ENCODE assay signal across 9 mouse cellular contexts in the genomic region with DNA sequence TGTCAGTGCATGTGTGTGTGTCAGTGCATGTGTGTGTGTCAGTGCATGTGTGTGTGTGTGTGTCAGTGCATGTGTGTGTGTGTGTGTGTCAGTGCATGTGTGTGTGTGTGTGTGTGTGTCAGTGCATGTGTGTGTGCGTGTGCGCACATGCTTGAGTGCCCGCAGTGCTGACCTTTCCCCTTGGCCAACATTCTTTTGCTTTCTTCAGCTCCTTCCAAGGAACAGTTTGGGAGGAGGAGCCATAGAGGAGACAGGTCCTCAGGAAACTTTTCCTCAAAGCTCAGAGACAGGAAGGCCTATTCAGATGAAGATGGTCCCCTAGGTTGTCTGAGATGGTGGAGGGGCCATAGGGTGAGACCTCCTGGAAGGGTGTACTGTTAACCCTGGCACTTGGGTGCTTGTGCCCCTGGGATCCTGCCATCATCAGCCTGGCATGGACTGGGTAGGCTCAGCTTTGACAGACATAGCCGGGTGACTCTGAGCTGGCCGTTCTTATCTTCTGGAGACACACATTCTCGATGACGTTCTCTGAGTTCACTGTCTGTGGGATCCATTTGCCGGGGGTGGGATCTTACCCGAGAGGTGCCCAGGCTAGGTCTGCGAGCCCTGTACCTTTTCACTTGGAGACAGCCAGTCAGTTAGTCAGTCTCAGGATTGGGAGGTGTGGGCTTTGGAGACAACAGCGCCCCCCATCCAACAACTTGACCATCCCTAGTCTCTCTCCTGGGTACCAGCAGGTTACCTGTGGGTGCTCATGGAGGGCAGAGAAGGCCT. TPM values are rescaled to one million over a fixed set of nuclear protein-coding genes. Genes with fewer than 3 reads are reported as not detected.
DNase-seq lines count a peak whose midpoint lies in the region; ATAC-seq and TF ChIP-seq lines count a peak whose summit lies in the region.
"Had no signal": no experiment of that assay in that cellular context is flagged by ENCODE, and none has a peak within 500 bp of the region (broad histone marks: within the 10 kb centered on the region; RNA-seq: fewer than 3 reads in every experiment).

No protein-coding gene starts in this region.

- no peaks in the 10 kb centered on the region for H3K27me3 ChIP-seq in lung, embryonic 15.5 days
- H3K27me3 ChIP-seq in forebrain, embryonic 12.5 days, result no peaks in the 10 kb centered on the region

- no peak for TF ChIP-seq CTCF in lung, adult 2 months (IDR thresholded peaks at IDR 0.05; ENCODE audit: insufficient read depth, low read length)
- 0 out of 2 replicates have a peak, but pooled peaks have one; percentile 11 for TF ChIP-seq CTCF in embryonic fibroblast, embryonic 13.5 days (IDR thresholded peaks at IDR 0.05; ENCODE audit: borderline replicate concordance, insufficient read depth, low read length)

- no peak for DNase-seq in lung, adult 2 months
- DNase-seq in kidney, adult 8-10 months, result peak; percentile 55 to 59
- DNase-seq in layer of hippocampus, postnatal 10 days (ENCODE audit: low spot score in 2 of 2), result no peak
- DNase-seq: cerebellum, postnatal 36 days had no signal

- peak overlapping the region; percentile 5; the same call in 1 of the 2 replicates for H3K4me2 ChIP-seq in lung, embryonic 15.5 days
- H3K4me2 ChIP-seq in forebrain, embryonic 12.5 days, result no peak overlapping the region

- peaks cover 43% of the 10 kb centered on the region for H3K4me1 ChIP-seq in lung, embryonic 15.5 days
- peaks cover 44% of the 10 kb centered on the region for H3K4me1 ChIP-seq in lung, adult 2 months (ENCODE audit: control insufficient read depth, insufficient read depth, low read length)
- no peaks in the 10 kb centered on the region for H3K4me1 ChIP-seq in embryonic fibroblast, embryonic 13.5 days (ENCODE audit: control insufficient read depth, insufficient read depth, low read length)
- no peaks in the 10 kb centered on the region for H3K4me1 ChIP-seq in forebrain, embryonic 12.5 days

- no peak for TF ChIP-seq POLR2A in lung, adult 2 months (IDR thresholded peaks at IDR 0.05; ENCODE audit: borderline replicate concordance, extremely low read depth, low read depth, low read length)
- TF ChIP-seq POLR2A in embryonic fibroblast, embryonic 13.5 days (IDR thresholded peaks at IDR 0.05; ENCODE audit: low read depth, low read length), result no peak

- no peaks in the 10 kb centered on the region for H3K36me3 ChIP-seq in lung, embryonic 15.5 days
- H3K36me3 ChIP-seq in forebrain, embryonic 12.5 days (replicated peaks), result no peaks in the 10 kb centered on the region

- ATAC-seq in lung, embryonic 15.5 days (ENCODE audit: borderline replicate concordance, extremely low read depth, low FRiP score, low TSS enrichment), result peak; percentile 4; the same call in 1 of the 2 replicates
- peak; percentile 80 for ATAC-seq in megakaryocyte progenitor cell, adult 5-6 weeks (replicated peaks; ENCODE audit: poor library complexity)
- ATAC-seq in forebrain, embryonic 12.5 days (ENCODE audit: low FRiP score), result no peak
- ATAC-seq in cerebellum, adult (ENCODE audit: insufficient number of reproducible peaks, low FRiP score, low TSS enrichment), result no peak

- WGBS in lung, embryonic 15.5 days, result 58% methylated on average over 11 of the region's 11 CpGs
- 50% methylated on average over 11 of the region's 11 CpGs for WGBS in lung, adult 2 months
- 88% methylated on average over 11 of the region's 11 CpGs for WGBS in forebrain, embryonic 12.5 days

- peak overlapping the region; percentile 81 for H3K27ac ChIP-seq in lung, embryonic 15.5 days
- 0 out of 2 replicates have a peak overlapping the region, but pooled peaks have one; percentile 15 for H3K27ac ChIP-seq in embryonic fibroblast, embryonic 13.5 days (ENCODE audit: insufficient read depth, low read length)
- H3K27ac ChIP-seq in forebrain, embryonic 12.5 days, result no peak overlapping the region

- H3K9ac ChIP-seq in lung, embryonic 15.5 days, result no peak overlapping the region
- no peak overlapping the region for H3K9ac ChIP-seq in forebrain, embryonic 12.5 days

- H3K9me3 ChIP-seq in lung, embryonic 15.5 days, result no peaks in the 10 kb centered on the region
- H3K9me3 ChIP-seq in forebrain, embryonic 12.5 days, result no peaks in the 10 kb centered on the region

- H3K4me3 ChIP-seq in lung, embryonic 15.5 days, result no peak overlapping the region
- H3K4me3 ChIP-seq in lung, adult 2 months (replicated peaks; ENCODE audit: extremely low read depth, low read depth, low read length), result no peak overlapping the region
- no peak overlapping the region for H3K4me3 ChIP-seq in embryonic fibroblast, embryonic 13.5 days (ENCODE audit: insufficient read depth, low read length)
- no peak overlapping the region for H3K4me3 ChIP-seq in forebrain, embryonic 12.5 days (replicated peaks)

RNA-seq across cellular contexts. Expression of gene Cish, which starts 11.5 kb away (rescaled TPM):
- polyA plus RNA-seq in lung, embryonic 15.5 days (2015; fragmentation: Nextera tagmentation; extraction: Ambion mirVana), result 15.4 and 16.4 TPM in 2 replicates
- polyA plus RNA-seq in lung, adult 2 months (2012; rRNA removed), result 61.1 and 72.2 TPM in 2 replicates
- 6.4 and 8.5 TPM in 2 replicates for polyA plus RNA-seq in embryonic fibroblast, embryonic 13.5 days (2011; ENCODE audit: insufficient read length, low read depth, missing spikeins)
- 0.51 and 0.86 TPM in 2 replicates for total RNA-seq in megakaryocyte progenitor cell, adult 5-6 weeks (2015)
- total RNA-seq in megakaryocyte progenitor cell, adult 5-6 weeks (2017), result 0.21 and 0.34 TPM in 2 replicates
- polyA plus RNA-seq in forebrain, embryonic 12.5 days (2016; fragmentation: Nextera tagmentation; extraction: Ambion mirVana), result 4.5 and 6.0 TPM in 2 replicates
- 10 to 100 TPM in 1 of 2 experiments, 1 to 10 TPM in 1; 5.9 to 10.0 TPM for total RNA-seq in layer of hippocampus, postnatal 10 days (2021)

RNA-seq across cellular contexts. Expression of gene Mapkapk3, which starts 17.6 kb away (rescaled TPM):
- 13.3 and 17.8 TPM in 2 replicates for polyA plus RNA-seq in lung, embryonic 15.5 days (2015; fragmentation: Nextera tagmentation; extraction: Ambion mirVana)
- 29.3 and 41.1 TPM in 2 replicates for polyA plus RNA-seq in lung, adult 2 months (2012; rRNA removed)
- 17.5 and 28.2 TPM in 2 replicates for polyA plus RNA-seq in embryonic fibroblast, embryonic 13.5 days (2011; ENCODE audit: insufficient read length, low read depth, missing spikeins)
- 100 and 115 TPM in 2 replicates for total RNA-seq in megakaryocyte progenitor cell, adult 5-6 weeks (2015)
- 175 and 186 TPM in 2 replicates for total RNA-seq in megakaryocyte progenitor cell, adult 5-6 weeks (2017)
- polyA plus RNA-seq in forebrain, embryonic 12.5 days (2016; fragmentation: Nextera tagmentation; extraction: Ambion mirVana), result 2.4 and 3.7 TPM in 2 replicates
- 1 to 10 TPM; 1.7 to 1.8 TPM for total RNA-seq in layer of hippocampus, postnatal 10 days (2021)

RNA-seq across cellular contexts. Expression of gene Hemk1, which starts 30.9 kb away (rescaled TPM):
- polyA plus RNA-seq in lung, embryonic 15.5 days (2015; fragmentation: Nextera tagmentation; extraction: Ambion mirVana), result 9.7 and 11.4 TPM in 2 replicates
- polyA plus RNA-seq in lung, adult 2 months (2012; rRNA removed), result 16.9 and 21.0 TPM in 2 replicates
- 10.4 and 14.0 TPM in 2 replicates for polyA plus RNA-seq in embryonic fibroblast, embryonic 13.5 days (2011; ENCODE audit: insufficient read length, low read depth, missing spikeins)
- total RNA-seq in megakaryocyte progenitor cell, adult 5-6 weeks (2015), result 14.5 and 20.2 TPM in 2 replicates
- 12.0 and 14.0 TPM in 2 replicates for total RNA-seq in megakaryocyte progenitor cell, adult 5-6 weeks (2017)
- 10.3 and 12.0 TPM in 2 replicates for polyA plus RNA-seq in forebrain, embryonic 12.5 days (2016; fragmentation: Nextera tagmentation; extraction: Ambion mirVana)
- 10 to 100 TPM; 14.6 to 19.9 TPM for total RNA-seq in layer of hippocampus, postnatal 10 days (2021)

RNA-seq across cellular contexts. Expression of gene 6430571L13Rik, which starts 33.1 kb away (rescaled TPM):
- polyA plus RNA-seq in lung, embryonic 15.5 days (2015; fragmentation: Nextera tagmentation; extraction: Ambion mirVana), result 0.47 and 0.79 TPM in 2 replicates
- 0.34 and 1.1 TPM in 2 replicates for polyA plus RNA-seq in lung, adult 2 months (2012; rRNA removed)
- not detected in 2 replicates for polyA plus RNA-seq in embryonic fibroblast, embryonic 13.5 days (2011; ENCODE audit: insufficient read length, low read depth, missing spikeins)
- 0.07 TPM in 1 of 2 replicates, not detected in the other for total RNA-seq in megakaryocyte progenitor cell, adult 5-6 weeks (2015)
- total RNA-seq in megakaryocyte progenitor cell, adult 5-6 weeks (2017), result 0.08 and 0.17 TPM in 2 replicates
- 2.2 and 2.9 TPM in 2 replicates for polyA plus RNA-seq in forebrain, embryonic 12.5 days (2016; fragmentation: Nextera tagmentation; extraction: Ambion mirVana)
- 1 to 10 TPM; 2.5 to 3.2 TPM for total RNA-seq in layer of hippocampus, postnatal 10 days (2021)

Comparison
In these comparisons a context has a peak if more than half of its experiments do, and no peak if none do; other contexts are left out.
1. ATAC-seq: peak in lung, embryonic 15.5 days (single experiment) and megakaryocyte progenitor cell, adult 5-6 weeks (single experiment); none in forebrain, embryonic 12.5 days (single experiment) and cerebellum, adult (single experiment).
2. DNase-seq: peak in kidney, adult 8-10 months (2 of 2); none in lung, adult 2 months (single experiment) and layer of hippocampus, postnatal 10 days (0 of 2).